Mouse (Mus musculus): ENCODE measurements around the gene Cst8. TPM values are rescaled to one million over a fixed set of nuclear protein-coding genes. Genes with fewer than 3 reads are reported as not detected.

Cst8 gene
- polyA plus RNA-seq, 1 experiment from 2014 or later, result not detected

DNA sequence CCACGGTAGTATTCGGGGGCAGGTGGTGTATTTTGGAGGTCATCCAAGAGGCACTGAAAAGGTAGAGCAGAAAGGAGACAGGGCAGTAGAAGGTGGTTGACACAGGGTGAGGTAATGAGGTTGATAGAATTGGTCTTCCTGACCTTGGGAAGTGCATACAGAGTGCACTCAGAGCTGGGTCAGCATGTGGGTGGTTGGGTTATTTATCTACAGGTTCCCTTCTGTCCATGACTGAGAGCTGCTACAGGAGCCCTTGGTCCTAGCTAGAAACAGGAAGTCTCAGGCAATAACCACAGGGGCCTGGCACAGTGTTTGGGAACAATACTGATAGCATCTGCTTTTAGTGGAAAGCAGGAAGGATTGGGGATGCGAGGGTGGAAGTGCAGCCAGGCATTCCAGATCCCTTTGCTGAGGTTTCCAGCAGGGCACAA, 2.9 kb downstream of the Cst8 start:
- no peak overlapping the region for H3K4me3 ChIP-seq (ENCODE audit: low read depth, low read length)
- no peaks in the 10 kb centered on the region for H3K4me1 ChIP-seq (ENCODE audit: control insufficient read depth, insufficient read depth, low read length)
- no peak for ATAC-seq
- 66% methylated on average over 3 of the region's 3 CpGs for WGBS
- no peak overlapping the region for H3K27ac ChIP-seq (ENCODE audit: low read depth, low read length)
- no peak overlapping the region for H3K4me2 ChIP-seq (ENCODE audit: low read length)
- no peaks in the 10 kb centered on the region for H3K27me3 ChIP-seq (replicated peaks; ENCODE audit: control insufficient read depth, insufficient read depth, low read length)
- H3K9ac ChIP-seq (ENCODE audit: low read length), result no peak overlapping the region
- no peaks in the 10 kb centered on the region for H3K9me3 ChIP-seq (replicated peaks; ENCODE audit: control insufficient read depth, low read length)
- no peaks in the 10 kb centered on the region for H3K36me3 ChIP-seq (ENCODE audit: control insufficient read depth, insufficient read depth, low read length)
- no peak for DNase-seq (ENCODE audit: low spot score)

DNA sequence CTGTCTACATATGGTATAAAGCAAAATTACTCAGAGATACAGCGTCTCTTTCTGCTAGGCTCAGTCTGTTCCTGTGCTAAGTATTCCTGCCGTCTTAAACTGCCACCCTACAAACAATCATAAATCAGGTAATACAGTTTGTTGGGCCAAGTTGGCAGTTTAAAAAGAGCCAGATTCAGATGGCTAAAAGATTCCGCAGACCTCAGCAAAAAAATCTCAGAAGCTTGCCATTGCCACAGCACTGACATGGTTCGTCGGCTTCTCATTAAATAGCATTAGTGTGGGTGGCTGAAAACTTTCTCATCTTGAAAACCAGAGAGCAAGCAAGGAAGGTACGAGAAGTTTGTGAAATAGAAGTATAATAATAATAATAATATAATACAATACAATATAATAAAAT, 8.1 kb downstream of the Cst8 start:
- H3K27me3 ChIP-seq (replicated peaks; ENCODE audit: control insufficient read depth, insufficient read depth, low read length), result no peaks in the 10 kb centered on the region
- no peak overlapping the region for H3K4me3 ChIP-seq (ENCODE audit: low read depth, low read length)
- DNase-seq (ENCODE audit: low spot score) (no peak), ATAC-seq (no peak)
- H3K36me3 ChIP-seq (ENCODE audit: control insufficient read depth, insufficient read depth, low read length), result no peaks in the 10 kb centered on the region
- WGBS, result 84% methylated on average over 6 of the region's 6 CpGs
- H3K27ac ChIP-seq (ENCODE audit: low read depth, low read length), result no peak overlapping the region
- no peak overlapping the region for H3K9ac ChIP-seq (ENCODE audit: low read length)
- no peaks in the 10 kb centered on the region for H3K9me3 ChIP-seq (replicated peaks; ENCODE audit: control insufficient read depth, low read length)
- no peak overlapping the region for H3K4me2 ChIP-seq (ENCODE audit: low read length)
- no peaks in the 10 kb centered on the region for H3K4me1 ChIP-seq (ENCODE audit: control insufficient read depth, insufficient read depth, low read length)

DNA sequence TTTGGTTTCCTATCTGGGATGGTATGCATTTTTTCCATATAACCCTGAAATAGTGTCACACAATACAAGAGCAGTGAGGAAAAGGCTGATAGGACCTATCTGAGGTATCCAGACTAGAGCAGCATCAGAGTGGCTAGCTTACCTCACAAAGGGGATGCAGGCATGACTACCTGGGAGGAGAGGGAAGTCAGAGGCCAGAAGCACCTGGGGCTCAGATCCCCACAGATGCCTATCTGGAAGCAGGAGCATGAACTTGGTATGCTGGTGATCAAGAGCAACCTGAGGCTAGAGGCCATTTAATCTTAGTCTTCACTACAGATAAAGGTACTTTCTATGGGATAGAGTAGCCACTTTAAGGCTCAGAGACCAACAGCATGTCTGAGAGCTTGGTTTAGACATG, 21.3 kb downstream of the Cst8 start, which contains the start of gene Cst13:
Cst13 (plus strand) TSS at position 173 of the 400 bp plus-strand sequence.
- Histone ChIP-seq H3K9ac (ENCODE audit: low read length) (no peak within 1 kb of the TSS), H3K4me1 (ENCODE audit: control insufficient read depth, insufficient read depth, low read length) (no peaks in the 10 kb centered on the region), H3K27me3 (replicated peaks; ENCODE audit: control insufficient read depth, insufficient read depth, low read length) (no peaks in the 10 kb centered on the region), H3K36me3 (ENCODE audit: control insufficient read depth, insufficient read depth, low read length) (no peaks in the 10 kb centered on the region), H3K4me2 (ENCODE audit: low read length) (no peak within 1 kb of the TSS), H3K27ac (ENCODE audit: low read depth, low read length) (no peak within 1 kb of the TSS), H3K4me3 (ENCODE audit: low read depth, low read length) (no peak within 1 kb of the TSS), H3K9me3 (replicated peaks; ENCODE audit: control insufficient read depth, low read length) (no peaks in the 10 kb centered on the region)
- ATAC-seq (no peak), DNase-seq (ENCODE audit: low spot score) (no peak)

DNA sequence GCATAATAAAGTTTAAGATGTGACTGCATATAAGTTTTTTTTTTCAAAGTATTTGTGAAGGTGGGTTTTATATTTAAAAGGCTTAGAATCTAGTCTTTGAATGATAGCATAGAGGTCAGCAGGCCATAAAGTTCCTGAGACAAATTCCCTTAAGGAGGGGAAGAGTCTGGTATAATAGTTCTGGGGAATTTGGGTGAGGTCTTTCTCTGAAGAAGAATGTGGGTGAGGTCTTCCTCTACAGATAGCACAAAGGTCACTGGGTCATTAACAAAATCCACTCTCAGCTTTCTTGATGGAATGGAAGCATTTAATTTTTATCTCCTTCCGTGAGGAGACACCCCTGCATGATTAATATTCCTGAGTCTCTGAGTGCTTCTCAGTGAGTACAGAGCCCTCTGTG, 27.4 kb downstream of the Cst8 start:
- no peak overlapping the region for H3K4me2 ChIP-seq (ENCODE audit: low read length)
- H3K27ac ChIP-seq (ENCODE audit: low read depth, low read length), result no peak overlapping the region
- no peaks in the 10 kb centered on the region for H3K4me1 ChIP-seq (ENCODE audit: control insufficient read depth, insufficient read depth, low read length)
- no peak for DNase-seq (ENCODE audit: low spot score)
- H3K36me3 ChIP-seq (ENCODE audit: control insufficient read depth, insufficient read depth, low read length), result no peaks in the 10 kb centered on the region
- no peaks in the 10 kb centered on the region for H3K27me3 ChIP-seq (replicated peaks; ENCODE audit: control insufficient read depth, insufficient read depth, low read length)
- WGBS, result 79% methylated on average over 1 of the region's 1 CpGs
- no peaks in the 10 kb centered on the region for H3K9me3 ChIP-seq (replicated peaks; ENCODE audit: control insufficient read depth, low read length)
- no peak for ATAC-seq
- no peak overlapping the region for H3K4me3 ChIP-seq (ENCODE audit: low read depth, low read length)
- H3K9ac ChIP-seq (ENCODE audit: low read length), result no peak overlapping the region

DNA sequence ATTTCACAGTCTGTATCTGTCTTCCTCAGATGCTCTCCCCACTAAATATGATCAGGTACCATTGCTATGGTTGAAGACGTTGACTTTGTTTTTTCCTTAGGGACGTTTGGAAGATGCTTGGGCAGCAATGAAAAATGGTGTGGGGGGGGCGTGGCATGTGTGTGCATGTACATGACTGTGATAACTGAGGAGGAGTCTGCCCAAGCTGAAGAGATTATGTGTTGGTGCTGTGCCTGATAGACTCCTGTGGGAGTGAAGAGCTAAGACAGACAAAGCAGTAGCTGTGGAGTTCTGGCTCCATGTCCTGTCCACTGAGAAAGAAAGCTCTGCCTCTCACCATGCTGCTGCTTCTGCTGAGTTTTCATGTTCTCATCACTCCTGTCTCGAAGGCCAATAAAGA, 36.3 kb downstream of the Cst8 start, which contains the start of gene Cst9:
Cst9 (plus strand) TSS at position 236 of the 400 bp plus-strand sequence.
- no peak within 1 kb of the TSS for H3K9ac ChIP-seq (ENCODE audit: low read length)
- H3K4me2 ChIP-seq (ENCODE audit: low read length), result no peak within 1 kb of the TSS
- H3K27ac ChIP-seq (ENCODE audit: low read depth, low read length), result no peak within 1 kb of the TSS
- ATAC-seq (no peak), DNase-seq (ENCODE audit: low spot score) (no peak)
- H3K27me3 ChIP-seq (replicated peaks; ENCODE audit: control insufficient read depth, insufficient read depth, low read length), result no peaks in the 10 kb centered on the region
- H3K9me3 ChIP-seq (replicated peaks; ENCODE audit: control insufficient read depth, low read length), result no peaks in the 10 kb centered on the region
- no peaks in the 10 kb centered on the region for H3K4me1 ChIP-seq (ENCODE audit: control insufficient read depth, insufficient read depth, low read length)
- 69% methylated on average over 4 of the region's 4 CpGs for whole genome bisulfite sequencing
- H3K4me3 ChIP-seq (ENCODE audit: low read depth, low read length), result no peak within 1 kb of the TSS
- H3K36me3 ChIP-seq (ENCODE audit: control insufficient read depth, insufficient read depth, low read length), result no peaks in the 10 kb centered on the region

DNA sequence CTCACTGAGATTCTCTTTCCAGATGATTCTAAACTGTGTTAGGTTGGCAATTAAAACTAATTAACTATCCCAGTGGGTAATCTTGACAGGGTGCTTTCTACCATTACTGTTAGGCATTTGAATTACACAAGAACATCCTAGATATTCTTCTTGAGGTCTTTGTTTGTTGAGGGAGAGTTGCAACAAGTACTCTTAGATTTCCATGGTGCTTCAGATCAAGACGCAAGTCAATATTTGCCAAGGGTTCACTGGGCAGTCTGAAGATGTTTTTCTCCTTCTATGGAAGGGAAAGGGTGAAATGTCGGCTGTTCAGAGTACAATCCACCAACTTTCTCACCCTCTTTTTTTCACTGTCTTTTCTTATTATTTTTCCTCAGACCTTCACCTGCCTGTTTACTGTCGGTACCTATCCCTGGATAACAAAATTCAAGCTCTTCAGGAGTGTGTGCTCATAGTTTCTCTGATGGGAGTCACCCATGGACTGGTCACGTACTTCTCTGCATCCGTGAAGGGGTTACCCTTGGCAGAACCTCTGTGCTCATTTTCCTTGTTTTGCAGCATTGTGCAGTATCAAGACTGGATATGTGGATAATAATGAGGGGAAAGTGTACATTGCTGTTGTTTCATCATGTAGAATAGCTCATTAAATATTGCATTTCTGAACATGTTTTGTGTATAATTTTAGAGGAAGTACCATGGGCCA, 39.6 kb downstream of the Cst8 start:
- Histone ChIP-seq H3K9ac (ENCODE audit: low read length) (no peak overlapping the region), H3K4me2 (ENCODE audit: low read length) (no peak overlapping the region), H3K27ac (ENCODE audit: low read depth, low read length) (no peak overlapping the region), H3K36me3 (ENCODE audit: control insufficient read depth, insufficient read depth, low read length) (no peaks in the 10 kb centered on the region), H3K27me3 (replicated peaks; ENCODE audit: control insufficient read depth, insufficient read depth, low read length) (no peaks in the 10 kb centered on the region), H3K9me3 (replicated peaks; ENCODE audit: control insufficient read depth, low read length) (no peaks in the 10 kb centered on the region), H3K4me3 (ENCODE audit: low read depth, low read length) (no peak overlapping the region), H3K4me1 (ENCODE audit: control insufficient read depth, insufficient read depth, low read length) (no peaks in the 10 kb centered on the region)
- DNase-seq (ENCODE audit: low spot score) (no peak), ATAC-seq (no peak)
- 91% methylated on average over 5 of the region's 5 CpGs for WGBS

DNA sequence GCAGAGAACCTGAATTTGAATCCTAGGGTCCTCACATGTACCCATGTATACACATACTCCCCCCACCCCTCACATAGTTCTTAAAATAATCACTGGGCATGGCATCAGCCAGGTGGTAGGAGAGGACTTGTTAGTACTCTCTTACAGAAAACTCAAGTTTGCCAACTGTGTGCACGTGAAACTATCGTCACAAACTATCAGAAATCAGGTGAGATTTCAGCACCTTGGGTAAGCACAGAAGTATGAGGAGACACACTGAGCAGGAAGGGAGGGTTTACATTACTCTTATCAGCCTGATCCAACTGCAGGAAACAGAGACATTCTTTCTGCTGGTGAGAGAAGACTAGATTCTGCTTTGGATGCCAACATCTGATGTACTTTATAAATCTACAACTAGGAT, 40.6 kb downstream of the Cst8 start:
- Histone ChIP-seq H3K27me3 (replicated peaks; ENCODE audit: control insufficient read depth, insufficient read depth, low read length) (no peaks in the 10 kb centered on the region), H3K36me3 (ENCODE audit: control insufficient read depth, insufficient read depth, low read length) (no peaks in the 10 kb centered on the region), H3K4me2 (ENCODE audit: low read length) (no peak overlapping the region), H3K27ac (ENCODE audit: low read depth, low read length) (no peak overlapping the region), H3K4me3 (ENCODE audit: low read depth, low read length) (no peak overlapping the region), H3K9me3 (replicated peaks; ENCODE audit: control insufficient read depth, low read length) (no peaks in the 10 kb centered on the region), H3K4me1 (ENCODE audit: control insufficient read depth, insufficient read depth, low read length) (no peaks in the 10 kb centered on the region), H3K9ac (ENCODE audit: low read length) (no peak overlapping the region)
- DNase-seq (ENCODE audit: low spot score), result no peak
- no peak for ATAC-seq
- 89% methylated on average over 2 of the region's 2 CpGs for WGBS

DNA sequence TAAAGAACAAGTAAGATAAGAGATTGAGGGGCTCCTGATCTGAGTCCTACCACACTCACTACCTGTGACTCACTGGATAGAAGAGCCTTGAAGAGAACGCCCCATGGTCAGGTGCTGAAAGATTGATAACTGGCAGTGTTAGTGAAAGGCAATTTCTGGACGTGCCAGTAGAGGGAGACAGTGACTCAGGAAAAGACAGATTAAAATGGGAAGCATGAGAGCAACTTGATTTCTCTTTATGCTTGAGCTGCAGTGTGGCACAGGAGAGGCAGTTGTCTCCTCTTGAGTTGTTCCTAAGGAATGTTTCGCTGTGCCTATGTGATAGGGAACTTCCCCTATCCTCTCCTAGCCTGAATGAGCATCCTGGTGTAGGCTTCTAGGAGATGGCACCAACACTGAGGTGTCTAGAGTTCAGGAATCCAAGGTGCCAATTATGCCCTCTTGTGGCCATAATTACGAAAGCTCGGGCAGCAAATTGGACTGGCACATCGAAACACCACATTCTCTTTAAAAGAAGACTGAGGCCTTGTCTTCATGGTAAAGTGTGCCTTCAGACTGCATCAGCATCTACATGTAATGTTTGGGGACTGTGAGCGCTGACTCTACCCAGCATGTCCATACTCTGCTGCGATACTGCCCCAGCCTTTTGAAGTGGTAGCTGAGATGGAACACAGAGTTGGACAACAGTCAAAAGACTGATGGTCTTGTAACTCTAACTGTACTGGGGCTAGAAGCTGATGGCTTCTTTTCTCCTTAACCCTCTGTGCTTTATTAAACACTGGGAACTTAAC, 52.7 kb downstream of the Cst8 start:
- Histone ChIP-seq H3K36me3 (ENCODE audit: control insufficient read depth, insufficient read depth, low read length) (no peaks in the 10 kb centered on the region), H3K9ac (ENCODE audit: low read length) (no peak overlapping the region), H3K4me1 (ENCODE audit: control insufficient read depth, insufficient read depth, low read length) (no peaks in the 10 kb centered on the region), H3K4me2 (ENCODE audit: low read length) (no peak overlapping the region), H3K27ac (ENCODE audit: low read depth, low read length) (no peak overlapping the region), H3K27me3 (replicated peaks; ENCODE audit: control insufficient read depth, insufficient read depth, low read length) (no peaks in the 10 kb centered on the region), H3K9me3 (replicated peaks; ENCODE audit: control insufficient read depth, low read length) (no peaks in the 10 kb centered on the region), H3K4me3 (ENCODE audit: low read depth, low read length) (no peak overlapping the region)
- ATAC-seq (peak; percentile 81), DNase-seq (ENCODE audit: low spot score) (peak; percentile 81)
- 39% methylated on average over 8 of the region's 8 CpGs for WGBS
